16 mouse cellular contexts compared by ENCODE assay signal in the genomic region with DNA sequence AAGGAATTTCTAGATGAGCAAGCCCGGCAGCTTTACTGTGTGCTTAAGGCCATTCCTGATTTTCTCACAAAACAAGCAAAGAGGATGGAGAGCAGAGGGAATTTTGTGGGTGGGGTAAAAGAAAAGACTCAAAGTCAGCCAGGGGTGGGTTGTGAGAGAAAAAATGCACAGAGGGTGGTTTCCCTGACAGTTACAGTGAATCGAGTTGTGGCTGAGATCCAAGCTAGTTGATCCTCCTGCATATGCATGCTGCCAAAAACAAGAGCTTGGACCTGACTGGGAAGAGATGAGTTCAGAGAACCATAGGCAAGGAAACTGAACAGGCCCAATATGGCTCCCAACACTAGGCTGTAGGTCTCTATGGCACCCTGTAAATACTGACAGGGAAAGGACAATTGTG. TPM values are rescaled to one million over a fixed set of nuclear protein-coding genes. Genes with fewer than 3 reads are reported as not detected.
DNase-seq lines count a peak whose midpoint lies in the region; ATAC-seq and TF ChIP-seq lines count a peak whose summit lies in the region.
"Had no signal": no experiment of that assay in that cellular context is flagged by ENCODE, and none has a peak within 500 bp of the region (broad histone marks: within the 10 kb centered on the region; RNA-seq: fewer than 3 reads in every experiment).

No protein-coding gene starts in this region.

- TF ChIP-seq EP300 in lung, postnatal 0 days (IDR thresholded peaks at IDR 0.05) = no peak

- 70% methylated on average over 2 of the region's 2 CpGs for WGBS in forebrain, embryonic 15.5 days
- 67% methylated on average over 2 of the region's 2 CpGs for WGBS in forebrain, embryonic 12.5 days
- 71% methylated on average over 2 of the region's 2 CpGs for WGBS in midbrain, embryonic 13.5 days
- whole genome bisulfite sequencing in midbrain, embryonic 10.5 days = 85% methylated on average over 2 of the region's 2 CpGs
- 61% methylated on average over 2 of the region's 2 CpGs for WGBS in hindbrain, postnatal 0 days
- WGBS in lung, postnatal 0 days = 62% methylated on average over 2 of the region's 2 CpGs

- H3K4me2 ChIP-seq in forebrain, embryonic 15.5 days (replicated peaks) = no peak overlapping the region
- no peak overlapping the region for H3K4me2 ChIP-seq in forebrain, embryonic 12.5 days
- H3K4me2 ChIP-seq in midbrain, embryonic 13.5 days (replicated peaks) = peak overlapping the region; percentile 73; the same call in 1 of the 2 replicates
- peak overlapping the region; percentile 63; the same call in 1 of the 2 replicates for H3K4me2 ChIP-seq in hindbrain, postnatal 0 days (ENCODE audit: low read depth, low read length)
- no peak overlapping the region for H3K4me2 ChIP-seq in lung, postnatal 0 days (replicated peaks; ENCODE audit: low read depth, low read length)

- ATAC-seq in forebrain, embryonic 15.5 days (replicated peaks) = no peak
- no peak for ATAC-seq in forebrain, embryonic 12.5 days (ENCODE audit: low FRiP score)
- no peak for ATAC-seq in midbrain, embryonic 13.5 days
- ATAC-seq in hindbrain, postnatal 0 days = no peak
- no peak for ATAC-seq in lung, postnatal 0 days

- no peak for TF ChIP-seq CTCF in hindbrain, postnatal 0 days (IDR thresholded peaks at IDR 0.05; ENCODE audit: low read depth)
- no peak for TF ChIP-seq CTCF in lung, postnatal 0 days (IDR thresholded peaks at IDR 0.05)

- no peak overlapping the region for H3K9ac ChIP-seq in forebrain, embryonic 15.5 days (replicated peaks)
- no peak overlapping the region for H3K9ac ChIP-seq in forebrain, embryonic 12.5 days
- no peak overlapping the region for H3K9ac ChIP-seq in midbrain, embryonic 13.5 days (replicated peaks)
- H3K9ac ChIP-seq in hindbrain, postnatal 0 days (replicated peaks; ENCODE audit: low read length) = no peak overlapping the region
- no peak overlapping the region for H3K9ac ChIP-seq in lung, postnatal 0 days (replicated peaks; ENCODE audit: low read depth)
- H3K9ac ChIP-seq: heart, embryonic 15.5 days; liver, embryonic 12.5 days; lung, embryonic 15.5 days had no signal

- DNase-seq in midbrain, embryonic 10.5 days (ENCODE audit: low spot score) = no peak
- DNase-seq in hindbrain, postnatal 0 days (ENCODE audit: low spot score) = peak; percentile 6
- peak; percentile 9 for DNase-seq in telencephalon, adult 2 months (ENCODE audit: low read depth, low spot score)
- no peak for DNase-seq in lung, postnatal 0 days (ENCODE audit: low spot score)
- DNase-seq: adrenal gland, adult 8-10 months; kidney, adult 8-10 months; thymus, adult 18-20 months had no signal

- peaks cover 5% of the 10 kb centered on the region; the same call in 1 of the 2 replicates for H3K36me3 ChIP-seq in forebrain, embryonic 15.5 days
- 0 out of 2 replicates have a peak, but pooled peaks cover 4% of the 10 kb centered on the region for H3K36me3 ChIP-seq in forebrain, embryonic 12.5 days (replicated peaks)
- H3K36me3 ChIP-seq in midbrain, embryonic 13.5 days = peaks cover 10% of the 10 kb centered on the region
- H3K36me3 ChIP-seq in midbrain, embryonic 10.5 days = peaks cover 5% of the 10 kb centered on the region; the same call in 1 of the 2 replicates
- 0 out of 2 replicates have a peak, but pooled peaks cover 9% of the 10 kb centered on the region for H3K36me3 ChIP-seq in hindbrain, postnatal 0 days (ENCODE audit: insufficient read depth, low read length)
- H3K36me3 ChIP-seq in lung, postnatal 0 days (ENCODE audit: insufficient read depth, low read length) = no peaks in the 10 kb centered on the region
- H3K36me3 ChIP-seq: heart, embryonic 15.5 days; liver, embryonic 12.5 days; lung, embryonic 15.5 days had no signal

- no peak overlapping the region for H3K4me3 ChIP-seq in forebrain, embryonic 15.5 days
- no peak overlapping the region for H3K4me3 ChIP-seq in forebrain, embryonic 12.5 days (replicated peaks)
- H3K4me3 ChIP-seq in midbrain, embryonic 13.5 days (replicated peaks) = no peak overlapping the region
- H3K4me3 ChIP-seq in midbrain, embryonic 10.5 days = no peak overlapping the region
- no peak overlapping the region for H3K4me3 ChIP-seq in hindbrain, postnatal 0 days (ENCODE audit: low read length)
- no peak overlapping the region for H3K4me3 ChIP-seq in lung, postnatal 0 days (ENCODE audit: low read depth, low read length)
- H3K4me3 ChIP-seq: liver, embryonic 12.5 days; myocyte had no signal

- H3K27me3 ChIP-seq in forebrain, embryonic 15.5 days = 0 out of 2 replicates have a peak, but pooled peaks cover 4% of the 10 kb centered on the region
- H3K27me3 ChIP-seq in forebrain, embryonic 12.5 days = no peaks in the 10 kb centered on the region
- H3K27me3 ChIP-seq in midbrain, embryonic 13.5 days = no peaks in the 10 kb centered on the region
- H3K27me3 ChIP-seq in midbrain, embryonic 10.5 days (ENCODE audit: low read depth, poor library complexity, severe bottlenecking) = peaks cover 8% of the 10 kb centered on the region; the same call in 1 of the 2 replicates
- H3K27me3 ChIP-seq in hindbrain, postnatal 0 days (ENCODE audit: insufficient read depth, low read length) = no peaks in the 10 kb centered on the region
- H3K27me3 ChIP-seq in lung, postnatal 0 days (replicated peaks; ENCODE audit: insufficient read depth, low read length) = no peaks in the 10 kb centered on the region
- H3K27me3 ChIP-seq: heart, embryonic 15.5 days; liver, embryonic 12.5 days; lung, embryonic 15.5 days had no signal

- no peaks in the 10 kb centered on the region for H3K4me1 ChIP-seq in forebrain, embryonic 15.5 days
- H3K4me1 ChIP-seq in forebrain, embryonic 12.5 days = no peaks in the 10 kb centered on the region
- no peaks in the 10 kb centered on the region for H3K4me1 ChIP-seq in midbrain, embryonic 13.5 days (replicated peaks)
- 0 out of 2 replicates have a peak, but pooled peaks cover 6% of the 10 kb centered on the region for H3K4me1 ChIP-seq in midbrain, embryonic 10.5 days
- no peaks in the 10 kb centered on the region for H3K4me1 ChIP-seq in hindbrain, postnatal 0 days (ENCODE audit: insufficient read depth, low read length)
- H3K4me1 ChIP-seq in lung, postnatal 0 days (ENCODE audit: insufficient read depth, low read depth, low read length) = no peaks in the 10 kb centered on the region
- H3K4me1 ChIP-seq: heart, embryonic 15.5 days; lung, embryonic 15.5 days had no signal

- H3K27ac ChIP-seq in forebrain, embryonic 15.5 days (replicated peaks) = 0 out of 2 replicates have a peak overlapping the region, but pooled peaks have one; percentile 54
- no peak overlapping the region for H3K27ac ChIP-seq in forebrain, embryonic 12.5 days
- 0 out of 2 replicates have a peak overlapping the region, but pooled peaks have one; percentile 65 for H3K27ac ChIP-seq in midbrain, embryonic 13.5 days
- no peak overlapping the region for H3K27ac ChIP-seq in midbrain, embryonic 10.5 days (replicated peaks)
- peak overlapping the region; percentile 68 for H3K27ac ChIP-seq in hindbrain, postnatal 0 days
- no peak overlapping the region for H3K27ac ChIP-seq in lung, postnatal 0 days (ENCODE audit: low read length)
- H3K27ac ChIP-seq: heart, embryonic 15.5 days; liver, embryonic 12.5 days; lung, embryonic 15.5 days had no signal

- no peaks in the 10 kb centered on the region for H3K9me3 ChIP-seq in forebrain, embryonic 15.5 days
- H3K9me3 ChIP-seq in forebrain, embryonic 12.5 days = no peaks in the 10 kb centered on the region
- H3K9me3 ChIP-seq in midbrain, embryonic 13.5 days = no peaks in the 10 kb centered on the region
- no peaks in the 10 kb centered on the region for H3K9me3 ChIP-seq in midbrain, embryonic 10.5 days (replicated peaks)
- H3K9me3 ChIP-seq in hindbrain, postnatal 0 days (ENCODE audit: low read length) = no peaks in the 10 kb centered on the region
- H3K9me3 ChIP-seq in lung, postnatal 0 days (ENCODE audit: low read length) = no peaks in the 10 kb centered on the region
- H3K9me3 ChIP-seq: heart, embryonic 15.5 days; limb, embryonic 10.5 days; liver, embryonic 12.5 days; lung, embryonic 15.5 days had no signal

RNA-seq across cellular contexts. Expression of gene Gprasp2, which starts 0.9 kb away (rescaled TPM):
- polyA plus RNA-seq in forebrain, embryonic 15.5 days (2015; fragmentation: Nextera tagmentation; extraction: Ambion mirVana) = 100 and 121 TPM in 2 replicates
- polyA plus RNA-seq in forebrain, embryonic 12.5 days (2016; fragmentation: Nextera tagmentation; extraction: Ambion mirVana) = 79.9 and 84.6 TPM in 2 replicates
- polyA plus RNA-seq in midbrain, embryonic 13.5 days (2015; fragmentation: Nextera tagmentation; extraction: Ambion mirVana) = 157 and 166 TPM in 2 replicates
- 25.8 and 42.4 TPM in 2 replicates for polyA plus RNA-seq in midbrain, embryonic 10.5 days (2016; fragmentation: Nextera tagmentation; extraction: Ambion mirVana)
- 201 and 270 TPM in 2 replicates for total RNA-seq in hindbrain, postnatal 0 days (2014; rRNA removed)
- polyA plus RNA-seq in hindbrain, postnatal 0 days (2015; fragmentation: Nextera tagmentation; extraction: Ambion mirVana) = 239 and 245 TPM in 2 replicates
- 2.1 and 3.3 TPM in 2 replicates for polyA plus RNA-seq in lung, postnatal 0 days (2015; fragmentation: Nextera tagmentation; extraction: Ambion mirVana)
- total RNA-seq: MEL had no signal

RNA-seq across cellular contexts. Expression of gene Bhlhb9, which starts 40.5 kb away (rescaled TPM):
- polyA plus RNA-seq in forebrain, embryonic 15.5 days (2015; fragmentation: Nextera tagmentation; extraction: Ambion mirVana) = 94.1 and 104 TPM in 2 replicates
- polyA plus RNA-seq in forebrain, embryonic 12.5 days (2016; fragmentation: Nextera tagmentation; extraction: Ambion mirVana) = 90.2 and 92.3 TPM in 2 replicates
- polyA plus RNA-seq in midbrain, embryonic 13.5 days (2015; fragmentation: Nextera tagmentation; extraction: Ambion mirVana) = 111 and 116 TPM in 2 replicates
- polyA plus RNA-seq in midbrain, embryonic 10.5 days (2016; fragmentation: Nextera tagmentation; extraction: Ambion mirVana) = 46.6 and 54.3 TPM in 2 replicates
- 47.6 and 65.9 TPM in 2 replicates for total RNA-seq in hindbrain, postnatal 0 days (2014; rRNA removed)
- 96.4 and 98.2 TPM in 2 replicates for polyA plus RNA-seq in hindbrain, postnatal 0 days (2015; fragmentation: Nextera tagmentation; extraction: Ambion mirVana)
- 17.0 and 20.7 TPM in 2 replicates for polyA plus RNA-seq in lung, postnatal 0 days (2015; fragmentation: Nextera tagmentation; extraction: Ambion mirVana)
- total RNA-seq: MEL had no signal

Comparison
In these comparisons a context has a peak if more than half of its experiments do, and no peak if none do; other contexts are left out.
1. H3K27ac ChIP-seq: peak in forebrain, embryonic 15.5 days (single experiment), midbrain, embryonic 13.5 days (single experiment) and hindbrain, postnatal 0 days (single experiment); none in forebrain, embryonic 12.5 days (single experiment), midbrain, embryonic 10.5 days (single experiment) and lung, postnatal 0 days (single experiment).
2. H3K4me2 ChIP-seq: peak in midbrain, embryonic 13.5 days (single experiment) and hindbrain, postnatal 0 days (single experiment); none in forebrain, embryonic 15.5 days (single experiment), forebrain, embryonic 12.5 days (single experiment) and lung, postnatal 0 days (single experiment).
3. DNase-seq: peak in hindbrain, postnatal 0 days (single experiment) and telencephalon, adult 2 months (single experiment); none in midbrain, embryonic 10.5 days (single experiment) and lung, postnatal 0 days (single experiment).